In genomic region chr3:81037312-81037859, GRCm38 (mm10) we compare ENCODE assay signal across 8 mouse cellular contexts. TPM values are rescaled to one million over a fixed set of nuclear protein-coding genes. Genes with fewer than 3 reads are reported as not detected.
DNase-seq lines count a peak whose midpoint lies in the region; ATAC-seq and TF ChIP-seq lines count a peak whose summit lies in the region.

No protein-coding gene starts in this region.

- H3K36me3 ChIP-seq in heart, embryonic 11.5 days (ENCODE audit: control insufficient read depth, insufficient read depth, low read length): no peaks in the 10 kb centered on the region
- H3K36me3 ChIP-seq in liver, embryonic 13.5 days: no peaks in the 10 kb centered on the region
- no peaks in the 10 kb centered on the region for H3K36me3 ChIP-seq in neural tube, embryonic 13.5 days

- H3K4me2 ChIP-seq in heart, embryonic 11.5 days: peak overlapping the region; percentile 85
- H3K4me2 ChIP-seq in liver, embryonic 13.5 days: peak overlapping the region; percentile 67
- H3K4me2 ChIP-seq in neural tube, embryonic 13.5 days: peak overlapping the region; percentile 96

- H3K27me3 ChIP-seq in heart, embryonic 11.5 days (ENCODE audit: control insufficient read depth, insufficient read depth, low read length): no peaks in the 10 kb centered on the region
- peaks cover 49% of the 10 kb centered on the region for H3K27me3 ChIP-seq in liver, embryonic 13.5 days
- H3K27me3 ChIP-seq in neural tube, embryonic 13.5 days: no peaks in the 10 kb centered on the region; the same call in 1 of the 2 replicates

- H3K9ac ChIP-seq in heart, embryonic 11.5 days (ENCODE audit: low read depth, low read length): peak overlapping the region; percentile 79
- H3K9ac ChIP-seq in liver, embryonic 13.5 days: 0 out of 2 replicates have a peak overlapping the region, but pooled peaks have one; percentile 9
- peak overlapping the region; percentile 78 for H3K9ac ChIP-seq in neural tube, embryonic 13.5 days

- H3K9me3 ChIP-seq in heart, embryonic 11.5 days (replicated peaks; ENCODE audit: control insufficient read depth, low read length): no peaks in the 10 kb centered on the region
- H3K9me3 ChIP-seq in liver, embryonic 13.5 days (replicated peaks): no peaks in the 10 kb centered on the region
- H3K9me3 ChIP-seq in neural tube, embryonic 13.5 days: no peaks in the 10 kb centered on the region

- intact Hi-C loops in left cerebral cortex, adult 2 months (cut with DNase I): loop anchor here (2.0 to 10.0 kb wide), 4 partner anchors 79 to 953 kb away; partner anchors contain the start of gene Gria2

- no peak for TF ChIP-seq CTCF in left cerebral cortex, adult 2 months (IDR thresholded peaks at IDR 0.05)

- H3K4me3 ChIP-seq in left cerebral cortex, adult 2 months: peak overlapping the region; percentile 90
- H3K4me3 ChIP-seq in heart, embryonic 11.5 days (ENCODE audit: low read depth, low read length): peak overlapping the region; percentile 76
- H3K4me3 ChIP-seq in liver, embryonic 13.5 days (replicated peaks): peak overlapping the region; percentile 59
- peak overlapping the region; percentile 79 for H3K4me3 ChIP-seq in neural tube, embryonic 13.5 days

- no peak; the same call in 1 of the 2 replicates for ATAC-seq in heart, embryonic 11.5 days (replicated peaks; ENCODE audit: insufficient number of reproducible peaks, low FRiP score, low TSS enrichment)
- ATAC-seq in liver, embryonic 13.5 days (ENCODE audit: low read depth): no peak
- ATAC-seq in neural tube, embryonic 13.5 days (ENCODE audit: low read depth): peak; percentile 65

- H3K4me1 ChIP-seq in heart, embryonic 11.5 days (ENCODE audit: control insufficient read depth, insufficient read depth, low read length): peaks cover 7% of the 10 kb centered on the region
- no peaks in the 10 kb centered on the region for H3K4me1 ChIP-seq in liver, embryonic 13.5 days (replicated peaks)
- H3K4me1 ChIP-seq in neural tube, embryonic 13.5 days (replicated peaks): peaks cover 28% of the 10 kb centered on the region

- WGBS in heart, embryonic 11.5 days (ENCODE audit: insufficient replicate concordance): under 1% methylated on average over 34 of the region's 34 CpGs
- WGBS in liver, embryonic 13.5 days (ENCODE audit: insufficient replicate concordance): under 1% methylated on average over 34 of the region's 34 CpGs
- WGBS in neural tube, embryonic 13.5 days: under 1% methylated on average over 34 of the region's 34 CpGs

- DNase-seq in left cerebral cortex, adult 2 months (ENCODE audit: extremely low spot score in 1 of 2, low spot score in 2 of 2): peak; percentile 51 to 54
- DNase-seq in left cerebral cortex, adult 9 months (ENCODE audit: low spot score in 2 of 2): no peak
- DNase-seq in cerebellum, postnatal 36 days: peak; percentile 43 to 50
- DNase-seq in kidney, adult 9 months: peak; percentile 75
- DNase-seq in liver, embryonic 13.5 days: no peak
- DNase-seq in thymus, postnatal 36 days: peak; percentile 22 to 26

- peak overlapping the region; percentile 87 for H3K27ac ChIP-seq in left cerebral cortex, adult 2 months
- H3K27ac ChIP-seq in heart, embryonic 11.5 days (ENCODE audit: low read depth, low read length): peak overlapping the region; percentile 69; the same call in 1 of the 2 replicates
- no peak overlapping the region for H3K27ac ChIP-seq in liver, embryonic 13.5 days
- H3K27ac ChIP-seq in neural tube, embryonic 13.5 days (replicated peaks): peak overlapping the region; percentile 68; the same call in 1 of the 2 replicates

RNA-seq across cellular contexts. Expression of gene Pdgfc, which starts 1.2 kb away (rescaled TPM):
- 1 to 10 TPM; 8.2 to 8.7 TPM for total RNA-seq in left cerebral cortex, adult 2 months (2021)
- 11.8 and 12.0 TPM in 2 replicates for polyA plus RNA-seq in heart, embryonic 11.5 days (2014; fragmentation: Nextera tagmentation; extraction: Ambion mirVana)
- 0.86 and 1.4 TPM in 2 replicates for polyA plus RNA-seq in liver, embryonic 13.5 days (2015; fragmentation: Nextera tagmentation; extraction: Ambion mirVana)
- 4.1 and 5.4 TPM in 2 replicates for polyA plus RNA-seq in neural tube, embryonic 13.5 days (2015; fragmentation: Nextera tagmentation; extraction: Ambion mirVana)

Comparison
In these comparisons a context has a peak if more than half of its experiments do, and no peak if none do; other contexts are left out.
1. DNase-seq: peak in left cerebral cortex, adult 2 months (2 of 2), cerebellum, postnatal 36 days (2 of 2), kidney, adult 9 months (single experiment) and thymus, postnatal 36 days (2 of 2); none in left cerebral cortex, adult 9 months (0 of 2) and liver, embryonic 13.5 days (single experiment).
2. H3K9ac ChIP-seq: peak in every context shown above with its lines; median percentile 79 in heart, embryonic 11.5 days; 78 in neural tube, embryonic 13.5 days; 9 in liver, embryonic 13.5 days.
3. Peak in every context shown above with its lines, with median percentiles within 50 percentile points of each other: H3K4me3 ChIP-seq and H3K4me2 ChIP-seq.